Mouse (Mus musculus) spleen, adult 2 months (tissue): ENCODE data around the gene Arhgef10l.

ENCODE experiments used
- CTCF ChIP-seq: fragments of 200-500 bp; IDR thresholded peaks from 2 replicates; pipeline ENCODE4 v1.5.1; 2011; ENCODE audit warnings: mild to moderate bottlenecking, inconsistent platforms; ENCODE audit not compliant: insufficient read depth, insufficient read length, insufficient replicate concordance; ENCODE audit errors: extremely low read depth
- POLR2A ChIP-seq: fragments of 200-500 bp; IDR thresholded peaks from 2 replicates; pipeline ENCODE4 v1.6.1; 2011; ENCODE audit warnings: low read depth, low read length, inconsistent platforms

GRCm38 (mm10) chr4:140695675-140696585, 30.1 kb upstream of the Arhgef10l start:
- no peak for TF ChIP-seq CTCF
- TF ChIP-seq POLR2A, result no peak
